8 mouse cellular contexts compared by ENCODE assay signal in genomic region chr10:75121028-75121427, GRCm38 (mm10).
DNase-seq lines count a peak whose midpoint lies in the region.

No protein-coding gene starts in this region.

- peak; percentile 69 for DNase-seq in layer of hippocampus, adult 11-12 months (ENCODE audit: low spot score)
- DNase-seq in layer of hippocampus, adult 9-10 months (ENCODE audit: low spot score): no peak
- peak; percentile 89 for DNase-seq in brain, adult 2 months (ENCODE audit: low read depth, low spot score)
- peak; percentile 97 for DNase-seq in heart, adult 11 months
- peak; percentile 76 for DNase-seq in kidney, adult 11 months
- peak; percentile 80 for DNase-seq in lung, postnatal 10 days
- peak; percentile 69 for DNase-seq in skeletal muscle tissue, adult 2 months (ENCODE audit: low read depth, low spot score)
- DNase-seq in frontal cortex, postnatal 25 days (ENCODE audit: low spot score in 2 of 2): no peak

Comparison
In these comparisons a context has a peak if more than half of its experiments do, and no peak if none do; other contexts are left out.
1. DNase-seq: peak in layer of hippocampus, adult 11-12 months (single experiment), brain, adult 2 months (single experiment), heart, adult 11 months (single experiment), kidney, adult 11 months (single experiment), lung, postnatal 10 days (single experiment) and skeletal muscle tissue, adult 2 months (single experiment); none in layer of hippocampus, adult 9-10 months (single experiment) and frontal cortex, postnatal 25 days (0 of 2).